Mouse (Mus musculus) T-helper 2 cell (primary cell): ENCODE data around the gene Elmo3.

Experiments
- in situ Hi-C: fragments of 300-600 bp; cut with MboI, MseI; formaldehyde crosslinking; loops from one replicate; pipeline ENCODE4 v1.15.1; 2025; ENCODE audit warnings: high pct_unique_total_duplicates

Gene Elmo3

GRCm38 (mm10) chr8:105353583-105354135, 48.3 kb downstream of the Elmo3 start:
- in situ Hi-C loops, result no loop called here

- in situ Hi-C loops, result no loop called here
Measured at GRCm38 (mm10) chr8:105354549-105354948, 49.1 kb downstream of the Elmo3 start.

- in situ Hi-C loops, result no loop called here
Measured at GRCm38 (mm10) chr8:105355179-105356024, 50.0 kb downstream of the Elmo3 start.

GRCm38 (mm10) chr8:105356681-105357080, 51.3 kb downstream of the Elmo3 start:
- in situ Hi-C loops, result no loop called here

- in situ Hi-C loops, result no loop called here
Measured at GRCm38 (mm10) chr8:105359208-105359607, 53.8 kb downstream of the Elmo3 start.

GRCm38 (mm10) chr8:105359646-105360045, 54.2 kb downstream of the Elmo3 start:
- in situ Hi-C loops, result no loop called here
